Comparison of ENCODE assay signal across 29 mouse cellular contexts in the genomic region with DNA sequence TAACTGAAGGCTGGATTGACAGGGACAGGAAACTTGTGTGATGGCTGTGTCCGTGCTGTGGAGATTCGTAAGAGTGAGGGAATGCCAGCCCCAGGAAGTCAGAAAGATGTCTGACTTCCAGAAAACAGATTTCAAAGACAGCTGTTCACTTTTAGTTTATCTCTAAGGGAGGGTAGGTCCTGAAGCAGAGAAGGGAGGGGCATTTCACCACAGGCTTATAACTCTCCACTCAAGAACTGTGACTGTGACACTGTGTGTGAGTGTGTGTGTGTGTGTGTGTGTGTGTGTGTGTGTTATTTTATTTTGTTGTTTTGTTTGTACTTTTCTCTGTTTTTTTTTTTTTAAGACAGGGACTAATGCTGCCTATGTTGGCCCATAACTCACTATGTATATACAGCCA.
DNase-seq lines count a peak whose midpoint lies in the region; ATAC-seq lines count a peak whose summit lies in the region.
"Had no signal": no experiment of that assay in that cellular context is flagged by ENCODE, and none has a peak within 500 bp of the region (broad histone marks: within the 10 kb centered on the region; RNA-seq: fewer than 3 reads in every experiment).

No protein-coding gene starts in this region.

- no peaks in the 10 kb centered on the region for H3K9me3 ChIP-seq in heart, embryonic 11.5 days (replicated peaks; ENCODE audit: control insufficient read depth, low read length)
- no peaks in the 10 kb centered on the region for H3K9me3 ChIP-seq in limb, embryonic 13.5 days
- H3K9me3 ChIP-seq in limb, embryonic 10.5 days (replicated peaks) = no peaks in the 10 kb centered on the region
- H3K9me3 ChIP-seq: embryonic facial prominence, embryonic 15.5 days; forebrain, embryonic 12.5 days; hindbrain, embryonic 10.5 days; midbrain, embryonic 13.5 days; neural tube, embryonic 13.5 days had no signal

- H3K4me2 ChIP-seq in heart, embryonic 11.5 days = 0 out of 2 replicates have a peak overlapping the region, but pooled peaks have one; percentile 5
- H3K4me2 ChIP-seq in limb, embryonic 13.5 days (replicated peaks) = no peak overlapping the region
- H3K4me2 ChIP-seq: embryonic facial prominence, embryonic 15.5 days; forebrain, embryonic 12.5 days; liver, embryonic 11.5 days; midbrain, embryonic 13.5 days; neural tube, embryonic 13.5 days had no signal

- H3K27ac ChIP-seq in heart, embryonic 11.5 days (ENCODE audit: low read depth, low read length) = peak overlapping the region; percentile 43; the same call in 1 of the 2 replicates
- H3K27ac ChIP-seq in limb, embryonic 13.5 days = peak overlapping the region; percentile 39; the same call in 1 of the 2 replicates
- no peak overlapping the region for H3K27ac ChIP-seq in limb, embryonic 10.5 days
- H3K27ac ChIP-seq: embryonic facial prominence, embryonic 15.5 days; forebrain, embryonic 12.5 days; hindbrain, embryonic 10.5 days; layer of hippocampus, adult 2 months; midbrain, embryonic 13.5 days; neural tube, embryonic 13.5 days had no signal

- H3K27me3 ChIP-seq in heart, embryonic 11.5 days (ENCODE audit: control insufficient read depth, insufficient read depth, low read length) = no peaks in the 10 kb centered on the region
- H3K27me3 ChIP-seq in limb, embryonic 13.5 days = no peaks in the 10 kb centered on the region
- no peaks in the 10 kb centered on the region for H3K27me3 ChIP-seq in limb, embryonic 10.5 days (ENCODE audit: low read depth, poor library complexity, severe bottlenecking)
- H3K27me3 ChIP-seq: embryonic facial prominence, embryonic 15.5 days; forebrain, embryonic 12.5 days; neural tube, embryonic 13.5 days; Patski had no signal

- no peak overlapping the region for H3K9ac ChIP-seq in heart, embryonic 11.5 days (ENCODE audit: low read depth, low read length)
- no peak overlapping the region for H3K9ac ChIP-seq in limb, embryonic 13.5 days
- H3K9ac ChIP-seq: embryonic facial prominence, embryonic 15.5 days; forebrain, embryonic 12.5 days; forebrain, postnatal 0 days; midbrain, embryonic 13.5 days; neural tube, embryonic 13.5 days had no signal

- DNase-seq in heart, postnatal 36 days = no peak
- no peak for DNase-seq in limb, embryonic 10.5 days (ENCODE audit: low spot score)
- peak; percentile 11 for DNase-seq in lung, postnatal 10 days
- no peak for DNase-seq in lung, adult 18-20 months
- DNase-seq in yolk sac, embryonic 10.5 days (ENCODE audit: low spot score) = peak; percentile 7
- DNase-seq in layer of hippocampus, adult 9-11 months = no peak
- DNase-seq: adrenal gland, postnatal 10 days; cerebellum, adult 8-10 months; cerebellum, postnatal 25 days; embryo, embryonic 11 days; forebrain, postnatal 0 days; kidney, adult 18-20 months; kidney, postnatal 36 days; left cerebral cortex, postnatal 4 days; right cerebral cortex, postnatal 4 days; thymus, adult 2 months; thymus, postnatal 36 days had no signal

- ATAC-seq in heart, embryonic 11.5 days (replicated peaks; ENCODE audit: insufficient number of reproducible peaks, low FRiP score, low TSS enrichment) = no peak
- ATAC-seq in limb, embryonic 13.5 days (ENCODE audit: low FRiP score, low read depth) = no peak
- ATAC-seq: forebrain, postnatal 0 days; hindbrain, embryonic 16.5 days; midbrain, embryonic 13.5 days; Patski had no signal

- no peak overlapping the region for H3K4me3 ChIP-seq in heart, embryonic 11.5 days (ENCODE audit: low read depth, low read length)
- H3K4me3 ChIP-seq in limb, embryonic 13.5 days = no peak overlapping the region
- H3K4me3 ChIP-seq in limb, embryonic 10.5 days = no peak overlapping the region
- H3K4me3 ChIP-seq: embryonic facial prominence, embryonic 15.5 days; forebrain, embryonic 12.5 days; hindbrain, embryonic 10.5 days; layer of hippocampus, adult 2 months; megakaryocyte, embryonic 14.5 days; midbrain, embryonic 13.5 days; neural tube, embryonic 13.5 days had no signal

- intact Hi-C loops in heart, postnatal 36 days (cut with DNase I) = no loop called here

- 35% methylated on average over 2 of the region's 2 CpGs for WGBS in heart, embryonic 11.5 days (ENCODE audit: insufficient replicate concordance)
- WGBS in limb, embryonic 13.5 days = 65% methylated on average over 2 of the region's 2 CpGs
- WGBS in limb, embryonic 10.5 days = 64% methylated on average over 2 of the region's 2 CpGs

- H3K4me1 ChIP-seq in heart, embryonic 11.5 days (ENCODE audit: control insufficient read depth, insufficient read depth, low read length) = no peaks in the 10 kb centered on the region
- peaks cover 10% of the 10 kb centered on the region; the same call in 1 of the 2 replicates for H3K4me1 ChIP-seq in limb, embryonic 13.5 days
- H3K4me1 ChIP-seq in limb, embryonic 10.5 days = peaks cover 9% of the 10 kb centered on the region
- H3K4me1 ChIP-seq: forebrain, embryonic 12.5 days; midbrain, embryonic 13.5 days; neural tube, embryonic 13.5 days had no signal

- H3K36me3 ChIP-seq in heart, embryonic 11.5 days (ENCODE audit: control insufficient read depth, insufficient read depth, low read length) = no peaks in the 10 kb centered on the region
- H3K36me3 ChIP-seq in limb, embryonic 13.5 days = no peaks in the 10 kb centered on the region
- no peaks in the 10 kb centered on the region for H3K36me3 ChIP-seq in limb, embryonic 10.5 days
- H3K36me3 ChIP-seq: embryonic facial prominence, embryonic 15.5 days; forebrain, embryonic 12.5 days; hindbrain, embryonic 10.5 days; midbrain, embryonic 13.5 days; neural tube, embryonic 13.5 days had no signal

Comparison
In these comparisons a context has a peak if more than half of its experiments do, and no peak if none do; other contexts are left out.
1. DNase-seq: peak in lung, postnatal 10 days (single experiment) and yolk sac, embryonic 10.5 days (single experiment); none in heart, postnatal 36 days (0 of 2), limb, embryonic 10.5 days (single experiment), lung, adult 18-20 months (0 of 2) and layer of hippocampus, adult 9-11 months (single experiment).